Mouse (Mus musculus): ENCODE data around the gene Fgfr2.

Gene Fgfr2

DNA sequence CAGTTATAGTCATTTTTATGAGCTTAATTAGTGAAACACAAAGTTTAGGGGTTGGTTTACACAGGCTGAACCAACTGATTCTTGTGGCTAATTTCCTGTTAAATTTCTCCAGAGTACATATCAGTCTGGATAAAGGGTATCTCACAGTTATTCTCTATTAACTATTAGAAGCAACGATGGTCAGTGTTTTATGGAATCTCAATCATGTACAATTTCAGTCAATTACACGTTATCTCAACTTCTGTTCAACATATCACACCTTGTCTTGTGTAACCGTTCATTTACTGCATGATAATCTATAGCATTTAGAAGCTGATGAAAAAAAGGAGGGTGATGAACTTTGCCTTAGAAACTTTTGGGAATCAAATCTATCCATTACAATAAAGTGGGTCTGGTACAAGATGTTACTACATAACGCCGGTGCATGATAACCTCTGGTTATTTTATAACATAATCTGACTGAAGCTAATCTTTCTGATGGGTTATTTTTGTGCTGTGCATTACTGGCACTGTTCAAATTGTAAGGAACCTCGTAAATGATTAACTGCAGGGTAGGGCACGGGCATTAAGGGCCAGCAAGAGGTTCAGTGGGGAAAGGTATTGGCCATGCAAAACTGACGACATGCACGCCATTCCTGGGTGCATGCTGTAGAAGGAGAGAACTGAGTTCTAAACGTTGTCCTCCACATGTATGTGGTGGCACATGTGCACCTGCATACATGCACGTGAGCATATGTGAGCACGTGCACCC is 2121.0 kb downstream of the Fgfr2 start:
- Histone ChIP-seq H3K4me3 (replicated peaks; ENCODE audit: low read length) (no peak overlapping the region), H3K27me3 (ENCODE audit: insufficient read depth, low read length) (no peaks in the 10 kb centered on the region), H3K36me3 (ENCODE audit: insufficient read depth, low read length) (no peaks in the 10 kb centered on the region), H3K4me1 (replicated peaks; ENCODE audit: low read depth, low read length) (no peaks in the 10 kb centered on the region), H3K9me3 (ENCODE audit: low read length) (peaks cover 6% of the 10 kb centered on the region; the same call in 1 of the 2 replicates)
- TF ChIP-seq POU5F1 (IDR thresholded peaks at IDR 0.05; ENCODE audit: borderline replicate concordance, low read length) (no peak), CTCF (conservative IDR thresholded peaks at IDR 0.05; ENCODE audit: low read length) (no peak), NANOG (IDR thresholded peaks at IDR 0.05; ENCODE audit: borderline replicate concordance, low read length) (no peak)

DNA sequence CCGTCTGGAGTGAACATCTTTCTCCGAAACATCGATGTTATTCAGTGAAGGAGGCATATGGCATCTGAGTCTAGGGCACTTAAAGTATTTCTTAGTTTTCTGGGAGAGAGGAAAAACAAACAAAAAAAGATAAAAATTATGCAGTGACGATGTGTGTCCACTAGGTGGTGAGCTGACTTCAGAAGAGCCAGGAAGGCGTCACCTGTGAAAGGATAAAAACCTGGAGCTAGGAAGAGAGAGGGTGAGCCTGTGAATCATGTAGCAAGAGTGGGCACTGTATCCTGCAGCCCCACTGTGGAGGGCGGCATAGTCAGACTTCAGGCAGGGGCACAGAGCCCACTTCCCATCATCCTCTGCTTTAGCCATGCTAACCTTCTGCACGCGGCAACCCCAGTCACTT is 2129.2 kb downstream of the Fgfr2 start:
- Histone ChIP-seq H3K27me3 (ENCODE audit: insufficient read depth, low read length) (0 out of 2 replicates have a peak, but pooled peaks cover 3% of the 10 kb centered on the region), H3K9me3 (ENCODE audit: low read length) (no peaks in the 10 kb centered on the region), H3K36me3 (ENCODE audit: insufficient read depth, low read length) (no peaks in the 10 kb centered on the region), H3K4me3 (replicated peaks; ENCODE audit: low read length) (no peak overlapping the region), H3K4me1 (replicated peaks; ENCODE audit: low read depth, low read length) (peaks cover 11% of the 10 kb centered on the region; the same call in 1 of the 2 replicates)
- TF ChIP-seq CTCF (conservative IDR thresholded peaks at IDR 0.05; ENCODE audit: low read length) (peak; percentile 60), POU5F1 (IDR thresholded peaks at IDR 0.05; ENCODE audit: borderline replicate concordance, low read length) (no peak), NANOG (IDR thresholded peaks at IDR 0.05; ENCODE audit: borderline replicate concordance, low read length) (no peak)

DNA sequence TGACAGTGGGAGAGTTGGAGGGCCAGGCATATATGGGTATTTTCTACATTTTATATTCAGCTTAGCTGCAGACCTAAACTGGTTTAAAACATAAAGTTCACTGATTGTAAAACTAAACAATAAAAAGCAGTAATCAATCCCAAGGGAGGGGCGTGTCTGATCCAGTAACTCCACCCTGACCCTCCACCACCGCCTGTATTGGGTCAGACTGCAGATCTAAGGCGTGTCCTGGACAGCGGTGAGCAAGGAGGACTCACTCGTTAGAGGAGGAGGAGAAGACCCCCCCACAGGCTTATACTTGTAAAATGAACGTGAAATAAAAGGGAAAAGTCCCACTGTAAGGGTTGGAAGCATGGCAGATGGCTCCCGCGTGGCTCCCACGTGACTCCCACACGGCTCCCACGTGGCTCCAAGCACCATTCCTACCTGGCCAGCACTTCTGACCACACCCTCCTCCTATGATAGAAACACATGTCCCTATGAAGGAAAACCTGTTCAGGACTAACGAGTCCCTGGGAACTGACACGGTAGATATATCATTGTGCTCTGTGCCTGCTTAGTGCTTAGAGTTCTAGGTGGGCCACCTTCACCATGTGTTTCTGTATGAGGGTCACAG is 2131.9 kb downstream of the Fgfr2 start:
- TF ChIP-seq NANOG (IDR thresholded peaks at IDR 0.05; ENCODE audit: borderline replicate concordance, low read length): no peak
- TF ChIP-seq POU5F1 (IDR thresholded peaks at IDR 0.05; ENCODE audit: borderline replicate concordance, low read length): no peak
- no peak for TF ChIP-seq CTCF (conservative IDR thresholded peaks at IDR 0.05; ENCODE audit: low read length)
- Histone ChIP-seq H3K36me3 (ENCODE audit: insufficient read depth, low read length) (no peaks in the 10 kb centered on the region), H3K4me3 (replicated peaks; ENCODE audit: low read length) (no peak overlapping the region)

DNA sequence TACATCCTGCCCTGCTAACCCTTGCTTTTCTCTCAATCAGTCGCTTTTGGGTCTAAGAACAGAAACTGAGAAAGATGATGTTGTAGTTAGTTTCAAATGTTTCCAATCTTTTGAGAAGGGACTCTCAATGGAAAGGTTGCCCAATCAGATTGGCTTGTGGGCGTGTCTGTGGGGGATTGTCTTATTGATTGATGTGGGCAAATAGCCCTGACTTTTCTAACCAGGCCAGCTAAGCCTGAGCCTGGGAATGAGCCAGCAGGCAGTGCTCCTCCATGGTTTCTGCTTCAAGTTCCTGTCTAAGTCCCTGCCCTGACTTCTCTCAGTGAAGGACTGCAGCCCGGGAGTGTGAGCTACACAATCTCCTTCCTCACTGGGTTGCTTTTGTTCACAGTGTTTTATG is 2133.8 kb downstream of the Fgfr2 start:
- Histone ChIP-seq H3K9me3 (ENCODE audit: low read length) (no peaks in the 10 kb centered on the region), H3K4me1 (replicated peaks; ENCODE audit: low read depth, low read length) (peaks cover 17% of the 10 kb centered on the region; the same call in 1 of the 2 replicates), H3K36me3 (ENCODE audit: insufficient read depth, low read length) (peaks cover 9% of the 10 kb centered on the region; the same call in 1 of the 2 replicates), H3K27me3 (ENCODE audit: insufficient read depth, low read length) (0 out of 2 replicates have a peak, but pooled peaks cover 3% of the 10 kb centered on the region), H3K4me3 (replicated peaks; ENCODE audit: low read length) (no peak overlapping the region)
- TF ChIP-seq POU5F1 (IDR thresholded peaks at IDR 0.05; ENCODE audit: borderline replicate concordance, low read length): no peak
- no peak for TF ChIP-seq CTCF (conservative IDR thresholded peaks at IDR 0.05; ENCODE audit: low read length)
- no peak for TF ChIP-seq NANOG (IDR thresholded peaks at IDR 0.05; ENCODE audit: borderline replicate concordance, low read length)

More for the DNA sequence above, 2131.9 kb downstream of the Fgfr2 start:
- H3K27me3 ChIP-seq (ENCODE audit: insufficient read depth, low read length): no peaks in the 10 kb centered on the region
- no peaks in the 10 kb centered on the region for H3K9me3 ChIP-seq (ENCODE audit: low read length)
- H3K4me1 ChIP-seq (replicated peaks; ENCODE audit: low read depth, low read length): peaks cover 11% of the 10 kb centered on the region; the same call in 1 of the 2 replicates

DNA sequence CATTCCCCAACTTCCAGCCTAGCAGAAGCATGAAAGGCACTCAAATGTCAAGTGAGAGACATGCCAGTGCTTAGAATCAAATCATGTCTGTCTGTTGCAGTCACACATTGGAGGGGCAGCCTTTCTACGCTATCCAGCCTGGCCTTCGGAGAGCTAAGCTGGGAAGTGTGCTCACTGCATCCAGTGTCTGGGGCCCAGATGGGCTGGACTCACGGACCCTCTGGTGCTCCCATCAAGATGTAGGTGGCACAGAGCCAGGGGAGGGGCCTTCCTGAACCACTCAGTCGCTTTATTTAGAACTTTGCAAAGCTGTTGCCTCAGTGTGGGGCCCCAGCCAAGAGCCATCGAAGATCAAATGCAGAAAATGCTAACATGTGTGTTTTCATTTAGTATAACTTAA is 2135.0 kb downstream of the Fgfr2 start:
- Histone ChIP-seq H3K36me3 (ENCODE audit: insufficient read depth, low read length) (peaks cover 12% of the 10 kb centered on the region; the same call in 1 of the 2 replicates), H3K4me3 (replicated peaks; ENCODE audit: low read length) (no peak overlapping the region), H3K27me3 (ENCODE audit: insufficient read depth, low read length) (0 out of 2 replicates have a peak, but pooled peaks cover 3% of the 10 kb centered on the region), H3K9me3 (ENCODE audit: low read length) (no peaks in the 10 kb centered on the region), H3K4me1 (replicated peaks; ENCODE audit: low read depth, low read length) (peaks cover 20% of the 10 kb centered on the region)
- TF ChIP-seq NANOG (IDR thresholded peaks at IDR 0.05; ENCODE audit: borderline replicate concordance, low read length) (no peak), CTCF (conservative IDR thresholded peaks at IDR 0.05; ENCODE audit: low read length) (no peak), POU5F1 (IDR thresholded peaks at IDR 0.05; ENCODE audit: borderline replicate concordance, low read length) (no peak)

DNA sequence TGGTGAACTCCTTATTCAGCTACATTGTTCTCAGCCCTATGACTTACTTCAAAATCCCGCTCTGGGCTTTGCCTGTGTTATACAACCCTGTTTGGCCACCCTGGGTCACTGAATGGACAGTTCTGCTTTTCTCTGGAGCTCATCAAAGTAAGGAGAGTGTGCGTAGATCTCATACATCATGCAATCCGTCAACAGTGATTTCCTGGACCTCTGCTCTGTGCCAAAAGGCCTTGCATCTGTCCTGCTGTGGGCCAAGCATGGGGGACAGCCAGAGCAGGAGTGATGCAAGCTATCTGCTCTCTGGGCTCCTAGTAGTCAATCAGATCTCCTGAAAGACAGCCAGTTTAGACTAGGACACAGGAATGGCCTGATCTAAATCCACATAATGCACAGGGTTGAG is 2137.4 kb downstream of the Fgfr2 start:
- H3K36me3 ChIP-seq (ENCODE audit: insufficient read depth, low read length): peaks cover 12% of the 10 kb centered on the region; the same call in 1 of the 2 replicates
- TF ChIP-seq POU5F1 (IDR thresholded peaks at IDR 0.05; ENCODE audit: borderline replicate concordance, low read length): no peak
- no peak for TF ChIP-seq NANOG (IDR thresholded peaks at IDR 0.05; ENCODE audit: borderline replicate concordance, low read length)
- no peak for TF ChIP-seq CTCF (conservative IDR thresholded peaks at IDR 0.05; ENCODE audit: low read length)
- H3K4me3 ChIP-seq (replicated peaks; ENCODE audit: low read length): no peak overlapping the region
- 0 out of 2 replicates have a peak, but pooled peaks cover 3% of the 10 kb centered on the region for H3K27me3 ChIP-seq (ENCODE audit: insufficient read depth, low read length)
- no peaks in the 10 kb centered on the region for H3K9me3 ChIP-seq (ENCODE audit: low read length)
- peaks cover 36% of the 10 kb centered on the region for H3K4me1 ChIP-seq (replicated peaks; ENCODE audit: low read depth, low read length)

DNA sequence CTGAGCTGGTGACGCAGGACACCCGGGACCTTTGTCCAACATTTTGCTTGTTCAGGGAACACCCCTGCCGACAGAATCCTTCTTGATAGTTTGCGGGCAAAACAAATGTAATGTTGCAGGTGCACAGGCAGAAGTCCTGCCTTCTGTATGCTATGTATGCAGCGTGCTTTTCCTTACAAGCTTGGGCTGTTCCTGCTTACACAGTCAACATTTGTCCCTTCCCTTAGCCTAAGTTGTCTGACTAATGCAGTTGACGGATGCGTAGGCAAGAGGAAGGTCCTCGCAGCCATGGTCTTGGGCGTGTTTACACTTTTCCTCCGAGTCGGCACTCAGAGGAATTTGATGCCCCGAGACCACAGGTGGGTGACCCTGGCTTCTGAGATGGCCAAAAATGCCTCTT is 2138.0 kb downstream of the Fgfr2 start:
- peaks cover 36% of the 10 kb centered on the region for H3K4me1 ChIP-seq (replicated peaks; ENCODE audit: low read depth, low read length)
- H3K36me3 ChIP-seq (ENCODE audit: insufficient read depth, low read length): peaks cover 12% of the 10 kb centered on the region; the same call in 1 of the 2 replicates
- 0 out of 2 replicates have a peak, but pooled peaks cover 3% of the 10 kb centered on the region for H3K27me3 ChIP-seq (ENCODE audit: insufficient read depth, low read length)

DNA sequence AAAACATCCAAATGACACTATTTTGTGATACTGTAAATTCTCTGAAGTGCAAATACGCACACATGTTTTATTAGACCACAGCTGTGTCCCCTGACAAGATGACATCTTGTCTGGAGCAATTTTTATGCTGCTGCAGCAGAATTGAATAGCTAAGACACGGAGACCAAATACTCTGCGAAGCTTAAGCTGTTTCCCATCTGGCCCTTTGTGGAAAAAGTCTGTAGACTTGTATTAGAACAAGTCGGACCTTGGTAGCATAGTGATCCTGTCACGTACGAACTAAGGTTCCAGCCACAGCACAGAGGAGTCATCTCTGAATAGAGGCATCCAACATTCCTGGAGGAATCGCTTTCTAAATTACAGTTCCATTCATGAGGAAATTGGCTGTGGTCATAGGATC is 2138.9 kb downstream of the Fgfr2 start:
- Histone ChIP-seq H3K4me3 (replicated peaks; ENCODE audit: low read length) (no peak overlapping the region), H3K9me3 (ENCODE audit: low read length) (no peaks in the 10 kb centered on the region), H3K36me3 (ENCODE audit: insufficient read depth, low read length) (peaks cover 12% of the 10 kb centered on the region; the same call in 1 of the 2 replicates), H3K4me1 (replicated peaks; ENCODE audit: low read depth, low read length) (peaks cover 36% of the 10 kb centered on the region), H3K27me3 (ENCODE audit: insufficient read depth, low read length) (peaks cover 5% of the 10 kb centered on the region; the same call in 1 of the 2 replicates)
- TF ChIP-seq NANOG (IDR thresholded peaks at IDR 0.05; ENCODE audit: borderline replicate concordance, low read length): no peak
- TF ChIP-seq CTCF (conservative IDR thresholded peaks at IDR 0.05; ENCODE audit: low read length): no peak
- TF ChIP-seq POU5F1 (IDR thresholded peaks at IDR 0.05; ENCODE audit: borderline replicate concordance, low read length): no peak

More for the DNA sequence above, 2138.0 kb downstream of the Fgfr2 start:
- TF ChIP-seq POU5F1 (IDR thresholded peaks at IDR 0.05; ENCODE audit: borderline replicate concordance, low read length) (no peak), NANOG (IDR thresholded peaks at IDR 0.05; ENCODE audit: borderline replicate concordance, low read length) (no peak), CTCF (conservative IDR thresholded peaks at IDR 0.05; ENCODE audit: low read length) (no peak)
- H3K4me3 ChIP-seq (replicated peaks; ENCODE audit: low read length): no peak overlapping the region
- no peaks in the 10 kb centered on the region for H3K9me3 ChIP-seq (ENCODE audit: low read length)

Data from E14TG2a.4 (cell line).